Mouse (Mus musculus): ENCODE measurements around the gene Slfn5. TPM values are rescaled to one million over a fixed set of nuclear protein-coding genes. Genes with fewer than 3 reads are reported as not detected.
A peak's percentile ranks its signal among the peaks of the same experiment; 100 is the strongest.
"Not testable (repeated sequence)": the region's sequence is repeated elsewhere in the genome, so short reads cannot be mapped to it uniquely, and the experiment has no call there.

Gene Slfn5
- total and polyA plus RNA-seq, 2 experiments from 2014 or later, result 2.4 to 5.4 TPM

GRCm38 (mm10) chr11:82910250-82910649 is 40.9 kb upstream of the Slfn5 start, which contains the start of gene Unc45b:
Gene Unc45b, plus strand, starts transcription at chr11:82910550.
- Histone ChIP-seq H3K27ac (ENCODE audit: low read depth, low read length) (no peak within 1 kb of the TSS), H3K27me3 (ENCODE audit: insufficient read depth, low read length) (no peaks in the 10 kb centered on the region), H3K36me3 (ENCODE audit: insufficient read depth) (peaks cover 8% of the 10 kb centered on the region; the same call in 1 of the 2 replicates), H3K9ac (no peak within 1 kb of the TSS), H3K4me3 (ENCODE audit: low read depth, low read length) (no peak within 1 kb of the TSS), H3K4me1 (ENCODE audit: insufficient read depth) (no peaks in the 10 kb centered on the region), H3K9me3 (ENCODE audit: low read length) (no peaks in the 10 kb centered on the region), H3K4me2 (ENCODE audit: low read depth) (no peak within 1 kb of the TSS)
- no peak for TF ChIP-seq CTCF (IDR thresholded peaks at IDR 0.05; ENCODE audit: low read depth)
- ATAC-seq (no peak), DNase-seq (no peak)
- WGBS, result 89% methylated on average over 4 of the region's 4 CpGs

DNA sequence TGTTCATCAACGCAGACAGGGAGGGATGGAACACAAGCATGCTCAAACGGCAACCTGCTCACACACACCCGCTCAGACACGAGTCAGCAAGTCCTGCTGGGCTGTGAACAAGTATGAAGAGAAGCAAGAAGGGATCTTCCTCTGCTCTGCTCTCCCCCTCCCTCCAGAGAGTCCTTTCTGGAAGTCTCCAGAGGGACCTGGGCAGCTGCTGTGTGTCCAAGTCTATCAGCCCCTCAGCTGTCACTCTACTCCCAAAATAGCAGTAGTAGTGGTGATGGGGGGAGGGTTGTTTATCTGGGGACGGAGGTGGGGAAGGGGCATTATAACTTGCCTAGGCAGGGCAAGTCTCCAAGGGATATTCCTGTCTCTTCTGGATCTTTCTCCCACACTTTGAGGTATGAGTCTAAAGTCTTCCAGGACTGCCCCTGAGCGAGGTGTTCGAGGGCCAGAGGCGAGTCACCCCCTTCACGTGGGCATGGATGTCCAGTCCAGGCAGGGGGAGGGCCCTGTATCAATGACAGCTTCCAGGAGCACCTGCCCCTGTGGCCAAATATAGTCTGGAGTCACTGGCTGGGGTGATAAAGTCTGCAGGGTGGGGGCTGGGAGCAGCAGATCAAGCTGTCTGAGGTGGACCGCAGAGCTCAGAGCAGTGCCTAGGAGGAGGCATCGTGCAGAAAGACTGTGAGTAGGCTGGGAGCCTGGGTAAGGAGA is 40.3 kb upstream of the Slfn5 start:
- Histone ChIP-seq H3K27me3 (ENCODE audit: insufficient read depth, low read length) (no peaks in the 10 kb centered on the region), H3K4me1 (ENCODE audit: insufficient read depth) (no peaks in the 10 kb centered on the region), H3K9me3 (ENCODE audit: low read length) (no peaks in the 10 kb centered on the region), H3K9ac (no peak overlapping the region), H3K4me2 (ENCODE audit: low read depth) (no peak overlapping the region), H3K36me3 (ENCODE audit: insufficient read depth) (0 out of 2 replicates have a peak, but pooled peaks cover 2% of the 10 kb centered on the region), H3K4me3 (ENCODE audit: low read depth, low read length) (no peak overlapping the region), H3K27ac (ENCODE audit: low read depth, low read length) (no peak overlapping the region)
- no peak for TF ChIP-seq CTCF (IDR thresholded peaks at IDR 0.05; ENCODE audit: low read depth)
- WGBS, result 83% methylated on average over 11 of the region's 11 CpGs
- DNase-seq, result no peak
- ATAC-seq, result no peak

- ATAC-seq (peak; percentile 84), DNase-seq (peak; percentile 89)
- H3K4me2 ChIP-seq (ENCODE audit: low read depth), result peak overlapping the region; percentile 37
- H3K36me3 ChIP-seq (ENCODE audit: insufficient read depth), result no peaks in the 10 kb centered on the region
- H3K4me1 ChIP-seq (ENCODE audit: insufficient read depth), result no peaks in the 10 kb centered on the region
- peak; percentile 99 for TF ChIP-seq CTCF (IDR thresholded peaks at IDR 0.05; ENCODE audit: low read depth)
- WGBS, result 8% methylated on average over 16 of the region's 16 CpGs
- 0 out of 2 replicates have a peak, but pooled peaks cover under 1% of the 10 kb centered on the region for H3K27me3 ChIP-seq (ENCODE audit: insufficient read depth, low read length)
- no peak overlapping the region for H3K4me3 ChIP-seq (ENCODE audit: low read depth, low read length)
- no peak overlapping the region for H3K27ac ChIP-seq (ENCODE audit: low read depth, low read length)
- H3K9ac ChIP-seq, result no peak overlapping the region
- no peaks in the 10 kb centered on the region for H3K9me3 ChIP-seq (ENCODE audit: low read length)
These were observed 36.3 kb upstream of the Slfn5 start for GRCm38 (mm10) chr11:82914711-82915352.

GRCm38 (mm10) chr11:82920768-82921167 is 30.4 kb upstream of the Slfn5 start:
- H3K4me3 ChIP-seq (ENCODE audit: low read depth, low read length), result no peak overlapping the region
- no peaks in the 10 kb centered on the region for H3K9me3 ChIP-seq (ENCODE audit: low read length)
- no peak for ATAC-seq
- H3K9ac ChIP-seq, result no peak overlapping the region
- no peaks in the 10 kb centered on the region for H3K36me3 ChIP-seq (ENCODE audit: insufficient read depth)
- no peak for DNase-seq
- H3K27me3 ChIP-seq (ENCODE audit: insufficient read depth, low read length), result 0 out of 2 replicates have a peak, but pooled peaks cover 3% of the 10 kb centered on the region
- TF ChIP-seq CTCF (IDR thresholded peaks at IDR 0.05; ENCODE audit: low read depth), result no peak
- 76% methylated on average over 10 of the region's 10 CpGs for WGBS
- H3K4me2 ChIP-seq (ENCODE audit: low read depth), result no peak overlapping the region
- no peaks in the 10 kb centered on the region for H3K4me1 ChIP-seq (ENCODE audit: insufficient read depth)
- H3K27ac ChIP-seq (ENCODE audit: low read depth, low read length), result no peak overlapping the region

- WGBS, result 75% methylated on average over 4 of the region's 4 CpGs
- H3K27me3 ChIP-seq (ENCODE audit: insufficient read depth, low read length), result 0 out of 2 replicates have a peak, but pooled peaks cover 3% of the 10 kb centered on the region
- no peak for TF ChIP-seq CTCF (IDR thresholded peaks at IDR 0.05; ENCODE audit: low read depth)
These were observed 29.5 kb upstream of the Slfn5 start for GRCm38 (mm10) chr11:82921691-82922090.

GRCm38 (mm10) chr11:82923910-82924309 is 27.2 kb upstream of the Slfn5 start:
- not testable (repeated sequence) for DNase-seq; H3K27me3 ChIP-seq (ENCODE audit: insufficient read depth, low read length); H3K9me3 ChIP-seq (ENCODE audit: low read length); H3K27ac ChIP-seq (ENCODE audit: low read depth, low read length); H3K9ac ChIP-seq; H3K36me3 ChIP-seq (ENCODE audit: insufficient read depth); ATAC-seq; H3K4me2 ChIP-seq (ENCODE audit: low read depth); H3K4me3 ChIP-seq (ENCODE audit: low read depth, low read length); H3K4me1 ChIP-seq (ENCODE audit: insufficient read depth)
- WGBS, result 91% methylated on average over 6 of the region's 6 CpGs

More at GRCm38 (mm10) chr11:82921691-82922090, 29.5 kb upstream of the Slfn5 start:
- Histone ChIP-seq H3K9ac (no peak overlapping the region), H3K4me3 (ENCODE audit: low read depth, low read length) (no peak overlapping the region), H3K4me2 (ENCODE audit: low read depth) (no peak overlapping the region), H3K9me3 (ENCODE audit: low read length) (no peaks in the 10 kb centered on the region), H3K4me1 (ENCODE audit: insufficient read depth) (no peaks in the 10 kb centered on the region), H3K27ac (ENCODE audit: low read depth, low read length) (no peak overlapping the region), H3K36me3 (ENCODE audit: insufficient read depth) (no peaks in the 10 kb centered on the region)
- DNase-seq (no peak), ATAC-seq (no peak)
